Mouse (Mus musculus): ENCODE measurements around the gene Hspg2. TPM values are rescaled to one million over a fixed set of nuclear protein-coding genes. Genes with fewer than 3 reads are reported as not detected.
A peak's percentile ranks its signal among the peaks of the same experiment; 100 is the strongest.
"Not testable (repeated sequence)": the region's sequence is repeated elsewhere in the genome, so short reads cannot be mapped to it uniquely, and the experiment has no call there.

The Hspg2 gene
- total RNA-seq, 2 experiments from 2014 or later, result under 0.01 to 0.04 TPM

DNA sequence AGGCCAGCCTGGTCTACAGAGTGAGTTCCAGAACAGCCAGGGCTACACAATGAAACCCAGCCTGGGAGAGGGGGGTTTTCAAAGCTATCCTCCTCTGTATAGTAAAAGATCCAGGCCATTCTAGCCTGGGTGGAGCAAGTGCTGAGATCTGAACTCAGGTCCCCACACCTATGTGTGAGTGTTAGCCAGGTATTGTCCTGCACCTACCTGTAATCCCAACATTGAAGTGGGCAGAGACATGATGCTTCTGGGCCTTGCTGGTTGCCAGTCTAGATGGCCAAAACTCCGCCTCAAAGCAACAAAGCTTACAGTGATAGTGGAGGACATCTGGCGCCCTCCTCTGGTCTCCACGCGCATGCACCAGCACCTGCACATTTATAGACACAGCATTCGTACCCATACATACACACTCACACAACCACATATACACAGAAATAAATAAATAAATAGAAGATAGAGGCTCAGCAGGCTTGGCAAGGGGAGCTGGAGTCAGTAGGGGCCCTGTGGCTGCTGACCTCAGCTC is 77.5 kb downstream of the Hspg2 start:
- no peak for ATAC-seq (ENCODE audit: poor library complexity, severe bottlenecking)

DNA sequence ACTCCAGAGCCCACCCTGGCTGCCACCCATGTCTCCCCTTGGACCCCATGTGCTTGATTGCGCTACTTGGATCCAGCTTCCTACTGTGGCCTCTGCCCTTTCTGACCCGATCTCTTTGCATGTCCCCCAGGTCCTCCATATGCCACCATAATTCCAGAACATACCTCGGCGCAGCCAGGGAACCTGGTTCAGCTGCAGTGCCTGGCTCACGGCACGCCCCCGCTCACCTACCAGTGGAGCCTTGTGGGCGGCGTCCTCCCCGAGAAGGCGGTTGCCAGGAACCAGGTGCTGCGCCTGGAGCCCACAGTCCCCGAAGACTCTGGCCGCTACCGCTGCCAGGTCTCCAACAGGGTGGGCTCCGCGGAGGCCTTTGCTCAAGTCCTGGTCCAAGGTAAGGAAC is 84.9 kb downstream of the Hspg2 start:
- no peak for ATAC-seq (ENCODE audit: poor library complexity, severe bottlenecking)

DNA sequence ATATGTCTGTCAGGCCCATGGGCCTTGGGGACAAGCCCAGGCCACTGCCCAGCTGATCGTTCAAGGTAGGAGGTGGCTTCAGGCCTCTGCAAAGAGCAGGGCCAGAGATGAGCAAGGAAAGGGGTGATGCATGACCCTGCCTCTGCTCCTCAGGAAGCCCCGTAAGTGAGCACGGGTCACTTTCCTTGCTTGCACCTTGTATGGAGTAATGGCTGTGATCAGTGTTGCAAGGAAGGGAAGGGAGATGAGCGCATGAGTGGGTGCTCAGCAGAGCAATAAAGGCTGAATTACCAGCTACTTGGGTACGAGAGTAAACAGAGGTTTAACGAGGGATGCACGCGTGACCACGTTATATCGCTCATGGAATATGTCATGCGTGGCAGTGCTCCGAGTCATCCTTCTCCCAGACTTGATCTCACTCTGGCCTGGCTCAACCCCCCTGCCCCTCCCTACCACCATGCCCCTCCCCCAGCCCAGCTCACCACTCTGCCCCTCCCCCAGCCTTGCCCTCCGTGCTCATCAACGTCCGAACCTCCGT is 88.2 kb downstream of the Hspg2 start:
- no peak for ATAC-seq (ENCODE audit: poor library complexity, severe bottlenecking)

DNA sequence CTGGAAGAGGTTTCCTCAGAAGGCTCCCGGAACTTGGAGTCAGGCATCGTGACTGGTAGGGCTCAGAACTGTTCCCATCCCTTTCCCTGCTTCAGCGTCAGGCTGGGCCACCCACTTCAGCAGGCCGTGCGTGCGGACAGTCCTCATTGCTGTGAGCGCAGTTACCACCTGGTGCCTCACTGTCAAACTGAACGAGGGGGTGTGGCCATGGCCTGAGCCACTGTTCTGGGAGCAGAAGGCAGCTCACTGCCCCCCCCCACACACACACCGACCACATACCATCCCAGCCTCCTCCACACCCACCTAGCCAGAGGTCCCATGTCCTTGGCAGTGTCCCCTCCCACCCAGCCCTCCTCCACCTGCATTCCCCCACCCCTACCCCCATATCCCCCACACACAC is 101.3 kb downstream of the Hspg2 start:
- no peak for ATAC-seq (ENCODE audit: poor library complexity, severe bottlenecking)

DNA sequence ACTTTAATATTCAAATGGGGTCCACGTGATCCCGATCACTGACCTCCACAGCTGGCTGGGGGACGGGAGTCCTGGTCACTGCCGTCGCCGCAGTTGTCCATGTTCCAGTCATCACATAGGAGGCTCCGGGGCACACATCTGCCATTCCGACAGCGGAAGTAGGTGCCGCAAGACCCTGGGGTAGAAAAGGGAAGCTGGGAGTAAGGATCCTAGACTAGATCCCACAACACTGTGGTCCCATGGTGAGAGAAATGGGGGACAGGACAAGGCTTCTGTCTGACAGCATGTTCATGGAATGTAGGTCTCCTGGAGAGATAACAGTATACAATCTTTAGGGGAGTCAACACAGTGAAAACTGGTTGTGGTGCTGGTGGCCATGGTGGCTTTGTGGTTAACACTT is 105.9 kb downstream of the Hspg2 start, which contains the start of gene Ldlrad2:
TSS of gene Ldlrad2 (minus strand) at position 101 of the 400 bp plus-strand sequence.
- ATAC-seq (ENCODE audit: poor library complexity, severe bottlenecking), result no peak

DNA sequence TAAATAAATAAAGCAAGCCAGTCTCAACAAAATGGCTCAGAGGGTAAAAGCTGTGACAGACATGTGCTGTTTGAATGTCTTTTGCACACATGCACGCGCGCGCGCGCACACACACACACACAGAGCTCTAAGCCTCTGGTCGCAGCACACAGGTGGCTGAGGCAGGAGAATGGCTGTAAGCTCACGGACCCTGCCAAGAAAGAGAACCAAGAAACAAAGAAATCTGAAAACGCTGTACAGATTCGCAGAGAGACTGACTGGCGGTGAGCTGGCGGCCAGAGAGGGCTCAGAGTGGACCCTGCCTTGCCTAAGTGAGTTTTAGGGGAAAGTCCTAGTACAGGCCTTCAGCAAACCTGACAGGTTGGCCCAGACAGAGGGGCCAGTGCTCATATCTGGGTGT is 108.9 kb downstream of the Hspg2 start:
- ATAC-seq (ENCODE audit: poor library complexity, severe bottlenecking), result no peak

DNA sequence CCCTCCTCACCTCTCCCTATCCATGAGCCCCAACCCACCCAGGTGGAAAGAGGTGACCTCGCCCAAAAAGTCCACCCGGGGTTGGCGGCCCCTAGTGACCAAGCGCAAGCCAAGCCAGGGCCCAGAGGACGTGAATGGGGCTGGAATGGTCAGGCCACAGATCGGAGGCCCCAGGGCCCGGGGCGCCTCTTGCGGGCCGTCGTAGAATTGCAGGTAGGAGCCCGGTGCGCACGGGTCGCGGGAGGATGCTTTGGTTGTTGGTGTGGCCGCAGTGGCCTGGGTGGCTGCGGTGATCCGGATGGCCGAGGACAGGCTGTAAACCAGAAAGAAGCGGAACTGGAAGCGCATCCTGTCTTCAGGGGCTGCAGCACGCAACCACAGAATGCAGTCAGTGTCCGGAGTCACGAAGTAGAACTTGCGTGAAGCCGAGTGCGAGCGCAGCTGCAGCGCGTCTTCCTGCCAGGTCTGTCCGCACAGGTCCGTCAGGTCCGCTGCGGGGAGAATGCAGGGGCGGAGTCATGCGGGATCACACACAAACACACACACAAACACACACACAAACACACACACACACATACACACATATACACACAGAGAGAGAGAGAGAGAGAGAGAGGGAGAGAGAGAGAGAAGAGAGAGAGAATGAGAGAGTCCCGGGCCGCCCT is 109.7 kb downstream of the Hspg2 start:
- ATAC-seq (ENCODE audit: poor library complexity, severe bottlenecking), result peak; percentile 89

DNA sequence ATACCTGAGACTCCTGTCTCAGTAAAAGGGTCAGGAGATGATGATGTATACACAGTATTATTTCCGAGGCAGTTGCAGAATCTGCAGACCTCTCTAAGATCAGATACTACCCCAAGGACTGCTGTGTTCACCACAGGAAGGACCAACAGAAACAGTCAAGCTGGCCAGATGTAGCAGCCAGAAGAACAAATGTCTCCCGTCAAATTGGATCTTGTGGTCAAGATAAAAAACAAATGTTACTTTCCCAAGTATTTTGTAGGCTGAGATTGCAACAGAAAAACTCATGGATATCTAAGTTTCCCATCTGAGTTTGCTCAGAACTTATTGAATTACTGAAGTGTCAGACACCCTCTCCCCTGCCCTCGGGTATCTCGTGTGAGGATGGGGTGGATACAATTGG is 111.2 kb downstream of the Hspg2 start:
- ATAC-seq (ENCODE audit: poor library complexity, severe bottlenecking), result no peak

GRCm38 (mm10) chr4:137580299-137580698 is 111.7 kb downstream of the Hspg2 start:
- ATAC-seq (ENCODE audit: poor library complexity, severe bottlenecking), result no peak

- ATAC-seq (ENCODE audit: poor library complexity, severe bottlenecking), result peak; percentile 54; the same call in 1 of the 2 replicates
Observed at GRCm38 (mm10) chr4:137581815-137582214, 113.2 kb downstream of the Hspg2 start.

DNA sequence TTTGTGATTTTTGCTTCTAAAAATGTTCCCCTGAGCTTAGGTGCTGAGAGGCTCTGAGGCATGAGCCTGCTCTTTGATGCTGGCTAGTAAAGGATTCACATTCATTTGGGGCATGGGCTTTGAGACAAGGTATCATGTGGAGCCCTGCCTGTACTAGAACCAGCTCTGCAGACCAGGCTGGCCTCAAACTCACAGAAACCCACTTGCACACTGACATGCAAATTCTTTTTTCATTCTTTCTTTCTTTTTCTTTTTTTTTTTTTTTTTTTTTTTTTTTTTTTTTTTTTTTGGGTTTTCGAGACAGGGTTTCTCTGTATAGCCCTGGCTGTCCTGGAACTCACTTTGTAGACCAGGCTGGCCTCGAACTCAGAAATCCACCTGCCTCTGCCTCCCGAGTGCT is 120.5 kb downstream of the Hspg2 start:
- ATAC-seq (ENCODE audit: poor library complexity, severe bottlenecking), result not testable (repeated sequence)

- ATAC-seq (ENCODE audit: poor library complexity, severe bottlenecking), result no peak
Observed at GRCm38 (mm10) chr4:137589586-137589985, 121.0 kb downstream of the Hspg2 start.

- ATAC-seq (ENCODE audit: poor library complexity, severe bottlenecking), result no peak
Observed at GRCm38 (mm10) chr4:137590961-137591360, 122.4 kb downstream of the Hspg2 start.

DNA sequence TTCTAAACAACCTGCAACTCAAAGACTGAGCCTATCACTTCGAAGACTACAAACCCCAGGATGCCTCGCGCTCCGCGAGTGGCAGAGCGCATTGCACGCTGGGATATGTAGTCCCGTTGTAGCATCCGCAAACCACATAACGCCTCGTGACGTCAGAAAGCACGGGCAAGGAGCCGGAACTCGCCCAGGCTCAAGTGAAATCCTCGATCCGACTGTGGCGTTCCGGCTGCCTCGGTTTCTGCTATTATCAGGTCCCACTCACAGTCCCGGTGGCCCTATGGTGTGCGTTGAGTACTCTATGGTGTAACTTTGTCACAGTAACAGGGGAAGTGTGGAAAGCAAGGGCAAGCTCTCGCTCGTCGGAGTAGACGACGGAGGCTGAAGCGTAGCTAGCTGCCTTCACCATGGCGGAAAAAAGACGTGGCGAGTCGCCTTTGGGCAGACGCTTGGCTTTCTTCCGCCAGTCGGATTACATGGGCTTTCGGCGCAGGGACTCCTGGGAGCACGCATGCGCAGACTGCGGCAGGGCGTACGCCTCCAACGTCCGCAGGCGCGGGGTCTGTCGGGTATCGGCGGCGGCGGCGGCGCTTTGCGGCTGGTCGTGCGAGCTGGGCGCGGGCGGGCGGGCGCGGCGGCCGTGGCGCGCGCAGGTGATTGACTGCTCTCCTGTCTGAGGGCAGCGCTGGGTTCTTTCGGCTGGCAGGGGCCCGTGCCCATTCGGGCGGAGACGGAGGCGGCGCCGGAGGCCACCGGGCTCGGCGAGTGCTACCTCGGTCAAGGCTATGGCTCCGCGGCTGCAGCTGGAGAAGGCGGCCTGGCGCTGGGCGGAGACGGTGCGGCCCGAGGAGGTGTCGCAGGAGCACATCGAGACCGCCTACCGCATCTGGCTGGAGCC is 125.3 kb downstream of the Hspg2 start, which contains the start of gene Usp48:
TSS of gene Usp48 (plus strand) at position 155 of the 895 bp plus-strand sequence.
- peak; percentile 92 for ATAC-seq (ENCODE audit: poor library complexity, severe bottlenecking)

- ATAC-seq (ENCODE audit: poor library complexity, severe bottlenecking), result peak; percentile 34
Observed at GRCm38 (mm10) chr4:137594496-137595270, 126.1 kb downstream of the Hspg2 start.

- no peak for ATAC-seq (ENCODE audit: poor library complexity, severe bottlenecking)
Observed at GRCm38 (mm10) chr4:137597098-137597630, 128.6 kb downstream of the Hspg2 start.

DNA sequence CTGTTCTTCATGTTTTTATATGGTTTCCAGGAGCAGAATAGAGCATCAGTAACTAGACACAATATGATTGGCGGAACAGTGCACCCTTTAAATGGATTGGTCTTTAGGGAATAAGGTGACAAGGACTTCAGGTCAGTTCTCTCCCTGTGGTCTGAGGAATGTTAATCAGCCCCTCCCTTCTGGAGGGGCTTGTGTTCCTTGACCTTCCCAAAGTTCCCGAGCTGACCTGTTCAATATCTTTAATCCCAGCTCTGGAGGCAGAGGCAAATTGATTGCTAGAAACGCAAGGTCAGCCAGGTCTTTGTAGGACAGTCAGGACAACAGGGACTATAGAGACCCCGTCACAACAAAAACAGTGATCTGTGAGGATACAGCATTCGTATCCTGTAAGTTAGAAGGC is 130.0 kb downstream of the Hspg2 start:
- no peak for ATAC-seq (ENCODE audit: poor library complexity, severe bottlenecking)

GRCm38 (mm10) chr4:137603449-137604171 is 135.0 kb downstream of the Hspg2 start:
- peak; percentile 64 for ATAC-seq (ENCODE audit: poor library complexity, severe bottlenecking)

- ATAC-seq (ENCODE audit: poor library complexity, severe bottlenecking), result no peak
Observed at GRCm38 (mm10) chr4:137607023-137607422, 138.5 kb downstream of the Hspg2 start.

GRCm38 (mm10) chr4:137609281-137609680 is 140.7 kb downstream of the Hspg2 start:
- ATAC-seq (ENCODE audit: poor library complexity, severe bottlenecking), result no peak; the same call in 1 of the 2 replicates
